Mouse (Mus musculus) olfactory bulb, adult 2 months (tissue): ENCODE measurements around the gene Ugt1a9.

ENCODE experiments used
- CTCF ChIP-seq: fragments of 200-500 bp; IDR thresholded peaks from 2 replicates; pipeline ENCODE4 v1.5.1; 2012; ENCODE audit warnings: low read depth, mild to moderate bottlenecking, low read length, moderate library complexity; ENCODE audit not compliant: insufficient read depth
- POLR2A ChIP-seq: fragments of 200-500 bp; IDR thresholded peaks from 2 replicates; pipeline ENCODE4 v1.6.1; 2012; ENCODE audit warnings: mild to moderate bottlenecking, low read depth, low read length, moderate library complexity; ENCODE audit not compliant: insufficient read depth

GRCm38 (mm10) chr1:88245881-88246280 lies 175.3 kb downstream of the Ugt1a9 start:
- no peak for TF ChIP-seq POLR2A
- no peak for TF ChIP-seq CTCF
